In the genomic region with DNA sequence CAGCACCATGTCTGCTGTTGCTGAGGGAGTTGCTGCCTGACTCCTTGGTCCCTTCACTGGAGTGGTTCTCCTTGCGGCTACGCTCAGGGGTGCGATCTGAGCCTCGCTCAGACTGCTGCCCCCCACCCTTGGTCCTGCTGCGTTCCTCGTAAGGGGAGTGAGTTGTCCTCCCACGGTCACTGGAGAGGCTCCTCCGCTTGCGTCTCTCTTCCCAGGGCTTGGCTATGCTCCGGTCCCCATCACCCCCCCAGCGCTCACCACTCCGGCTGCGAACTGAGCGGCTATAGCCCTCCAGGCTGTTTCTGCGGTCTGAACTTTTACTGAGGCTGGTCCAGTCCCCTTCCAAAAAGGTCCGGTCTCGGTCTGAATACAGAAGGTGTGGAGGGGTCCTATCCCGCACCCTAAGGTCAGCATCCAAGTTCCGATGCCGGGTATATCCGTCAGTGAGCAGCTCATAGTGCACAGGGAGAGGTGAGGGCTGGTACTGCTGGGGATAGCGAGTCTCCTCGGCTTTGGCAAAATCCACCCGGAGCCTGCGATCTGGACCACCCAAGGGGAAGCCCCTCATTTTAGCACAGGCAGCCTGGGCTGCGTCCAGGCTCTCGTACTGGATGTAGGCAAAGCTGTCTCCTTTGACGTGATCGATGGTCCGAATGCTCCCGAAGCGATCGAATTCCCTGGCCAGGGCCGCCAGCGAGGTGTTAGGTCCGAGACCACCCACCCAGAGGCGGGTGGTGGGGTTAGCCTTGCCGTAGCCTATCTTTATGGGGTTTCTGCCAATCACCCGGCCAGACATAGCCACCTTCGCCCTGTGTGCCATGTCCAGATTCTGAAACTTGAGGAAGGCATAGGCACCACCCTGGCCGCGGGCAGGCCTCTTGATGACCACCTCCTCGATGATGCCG, we compare ENCODE assay signal across 7 mouse cellular contexts. TPM values are rescaled to one million over a fixed set of nuclear protein-coding genes. Genes with fewer than 3 reads are reported as not detected.
A peak's percentile ranks its signal among the peaks of the same experiment; 100 is the strongest.
DNase-seq lines count a peak whose midpoint lies in the region; ATAC-seq and TF ChIP-seq lines count a peak whose summit lies in the region.

No protein-coding gene starts in this region.

- peak overlapping the region; percentile 98 for H3K4me2 ChIP-seq in heart, embryonic 15.5 days
- peak overlapping the region; percentile 100 for H3K4me2 ChIP-seq in liver, embryonic 14.5 days (ENCODE audit: low read depth)

- DNase-seq in liver, embryonic 14.5 days (ENCODE audit: low read depth in 3 of 3, low spot score in 3 of 3) = no peak
- no peak for DNase-seq in adrenal gland, postnatal 36 days

- H3K9ac ChIP-seq in heart, embryonic 15.5 days = peak overlapping the region; percentile 96
- peak overlapping the region; percentile 94 for H3K9ac ChIP-seq in liver, embryonic 14.5 days (replicated peaks)

- no peak for TF ChIP-seq CTCF in cortical plate, adult 2 months (IDR thresholded peaks at IDR 0.05; ENCODE audit: extremely low read depth, insufficient read depth, low read length)
- TF ChIP-seq CTCF in liver, embryonic 14.5 days (IDR thresholded peaks at IDR 0.05; ENCODE audit: low read depth) = no peak
- TF ChIP-seq CTCF in testis, adult 2 months (IDR thresholded peaks at IDR 0.05; ENCODE audit: control insufficient read depth, insufficient read depth, insufficient replicate concordance, low read depth, low read length) = no peak

- WGBS in heart, embryonic 15.5 days = 24% methylated on average over 44 of the region's 44 CpGs
- 49% methylated on average over 44 of the region's 44 CpGs for WGBS in liver, embryonic 14.5 days (ENCODE audit: insufficient replicate concordance)

- no peak for TF ChIP-seq EP300 in liver, embryonic 14.5 days (IDR thresholded peaks at IDR 0.05; ENCODE audit: low read depth)

- no peaks in the 10 kb centered on the region for H3K9me3 ChIP-seq in megakaryocyte, embryonic 14.5 days
- H3K9me3 ChIP-seq in heart, embryonic 15.5 days (replicated peaks) = no peaks in the 10 kb centered on the region
- no peaks in the 10 kb centered on the region for H3K9me3 ChIP-seq in liver, embryonic 14.5 days (ENCODE audit: control insufficient read depth, low read length)

- TF ChIP-seq POLR2A in cortical plate, adult 2 months (IDR thresholded peaks at IDR 0.05; ENCODE audit: extremely low read depth, insufficient read depth, low read length) = no peak
- TF ChIP-seq POLR2A in testis, adult 2 months (IDR thresholded peaks at IDR 0.05; ENCODE audit: control insufficient read depth, low read depth, low read length) = no peak

- no peak overlapping the region for H3K27ac ChIP-seq in cortical plate, adult 2 months (ENCODE audit: insufficient read depth, low read length)
- H3K27ac ChIP-seq in heart, embryonic 15.5 days = no peak overlapping the region; the same call in 1 of the 2 replicates
- no peak overlapping the region for H3K27ac ChIP-seq in liver, embryonic 14.5 days
- peak overlapping the region; percentile 19; the same call in 1 of the 2 replicates for H3K27ac ChIP-seq in testis, adult 2 months (ENCODE audit: control insufficient read depth, insufficient read depth, low read depth, low read length)

- no peak for ATAC-seq in megakaryocyte, adult 5-6 weeks (ENCODE audit: poor library complexity, severe bottlenecking)
- no peak for ATAC-seq in heart, embryonic 15.5 days (replicated peaks; ENCODE audit: insufficient number of reproducible peaks, insufficient read depth, low FRiP score, low read depth)
- no peak for ATAC-seq in liver, embryonic 14.5 days (ENCODE audit: insufficient read depth)

- peaks cover 77% of the 10 kb centered on the region for H3K36me3 ChIP-seq in megakaryocyte, embryonic 14.5 days (replicated peaks; ENCODE audit: low read length)
- peaks cover 51% of the 10 kb centered on the region for H3K36me3 ChIP-seq in heart, embryonic 15.5 days
- H3K36me3 ChIP-seq in liver, embryonic 14.5 days (replicated peaks; ENCODE audit: control insufficient read depth, insufficient read depth, low read depth) = peaks cover 51% of the 10 kb centered on the region
- no peaks in the 10 kb centered on the region; the same call in 1 of the 2 replicates for H3K36me3 ChIP-seq in testis, adult 2 months (ENCODE audit: control insufficient read depth, insufficient read depth, low read length)

- peak overlapping the region; percentile 98 for H3K4me3 ChIP-seq in megakaryocyte, embryonic 14.5 days (replicated peaks)
- H3K4me3 ChIP-seq in cortical plate, adult 2 months (ENCODE audit: insufficient read depth, low read length) = peak overlapping the region; percentile 48
- peak overlapping the region; percentile 92 for H3K4me3 ChIP-seq in heart, embryonic 15.5 days
- H3K4me3 ChIP-seq in liver, embryonic 14.5 days (ENCODE audit: insufficient read depth in 1 of 2, low read depth in 2 of 2, low read length in 2 of 2) = peak overlapping the region; percentile 78 to 93
- H3K4me3 ChIP-seq in testis, adult 2 months (ENCODE audit: control insufficient read depth, low read depth, low read length) = peak overlapping the region; percentile 95

- peaks cover 72% of the 10 kb centered on the region for H3K4me1 ChIP-seq in megakaryocyte, embryonic 14.5 days
- peaks cover 4% of the 10 kb centered on the region; the same call in 1 of the 2 replicates for H3K4me1 ChIP-seq in cortical plate, adult 2 months (ENCODE audit: control insufficient read depth, insufficient read depth, low read length)
- peaks cover 52% of the 10 kb centered on the region for H3K4me1 ChIP-seq in heart, embryonic 15.5 days (replicated peaks)
- peaks cover 8 to 39% of the 10 kb centered on the region in 2 experiments for H3K4me1 ChIP-seq in liver, embryonic 14.5 days (replicated peaks; ENCODE audit: control insufficient read depth in 2 of 2, insufficient read depth in 2 of 2, low read length in 1 of 2)
- peaks cover 16% of the 10 kb centered on the region for H3K4me1 ChIP-seq in testis, adult 2 months (ENCODE audit: control insufficient read depth, insufficient read depth, low read length)

- no peaks in the 10 kb centered on the region for H3K27me3 ChIP-seq in megakaryocyte, embryonic 14.5 days (replicated peaks)
- no peaks in the 10 kb centered on the region for H3K27me3 ChIP-seq in heart, embryonic 15.5 days
- no peaks in the 10 kb centered on the region for H3K27me3 ChIP-seq in liver, embryonic 14.5 days (ENCODE audit: control insufficient read depth, insufficient read depth, low read length)
- no peaks in the 10 kb centered on the region for H3K27me3 ChIP-seq in testis, adult 2 months (ENCODE audit: control insufficient read depth, insufficient read depth, low read length)

RNA-seq across cellular contexts. Expression of gene Rbm15b, which starts 2.0 kb away (rescaled TPM):
- polyA plus RNA-seq in megakaryocyte, embryonic 14.5 days (2012; ENCODE audit: insufficient read depth, low replicate concordance) = 6.4 and 13.0 TPM in 2 replicates
- 10.6 and 11.4 TPM in 2 replicates for total RNA-seq in megakaryocyte, adult 5-6 weeks (2015)
- 13.6 and 14.1 TPM in 2 replicates for total RNA-seq in megakaryocyte, adult 5-6 weeks (2017)
- 16.2 and 16.6 TPM in 2 replicates for polyA plus RNA-seq in cortical plate, adult 2 months (2012; rRNA removed)
- 3.7 and 7.6 TPM in 2 replicates for polyA plus RNA-seq in heart, embryonic 15.5 days (2015; fragmentation: Nextera tagmentation; extraction: Ambion mirVana)
- 4.4 and 5.0 TPM in 2 replicates for polyA plus RNA-seq in liver, embryonic 14.5 days (2012; rRNA removed)
- polyA plus RNA-seq in liver, embryonic 14.5 days (2014; fragmentation: Nextera tagmentation; extraction: Ambion mirVana) = 4.7 and 5.2 TPM in 2 replicates
- 4.5 and 4.6 TPM in 2 replicates for polyA plus RNA-seq in testis, adult 2 months (2012; rRNA removed)
- 10 to 100 TPM; 22.6 to 28.9 TPM for total RNA-seq in adrenal gland, postnatal 36 days (2021)

RNA-seq across cellular contexts. Expression of gene Manf, which starts 6.5 kb away (rescaled TPM):
- 14.7 and 174 TPM in 2 replicates for polyA plus RNA-seq in megakaryocyte, embryonic 14.5 days (2012; ENCODE audit: insufficient read depth, low replicate concordance)
- 220 and 229 TPM in 2 replicates for total RNA-seq in megakaryocyte, adult 5-6 weeks (2015)
- total RNA-seq in megakaryocyte, adult 5-6 weeks (2017) = 186 and 189 TPM in 2 replicates
- 54.6 and 59.1 TPM in 2 replicates for polyA plus RNA-seq in cortical plate, adult 2 months (2012; rRNA removed)
- polyA plus RNA-seq in heart, embryonic 15.5 days (2015; fragmentation: Nextera tagmentation; extraction: Ambion mirVana) = 188 and 199 TPM in 2 replicates
- polyA plus RNA-seq in liver, embryonic 14.5 days (2012; rRNA removed) = 13.4 and 52.1 TPM in 2 replicates
- 135 and 159 TPM in 2 replicates for polyA plus RNA-seq in liver, embryonic 14.5 days (2014; fragmentation: Nextera tagmentation; extraction: Ambion mirVana)
- 80.4 and 82.2 TPM in 2 replicates for polyA plus RNA-seq in testis, adult 2 months (2012; rRNA removed)
- total RNA-seq in adrenal gland, postnatal 36 days (2021) = 100 to 1,000 TPM; 314 to 358 TPM

Comparison
In these comparisons a context has a peak if more than half of its experiments do, and no peak if none do; other contexts are left out.
1. H3K4me3 ChIP-seq: peak in every context shown above with its lines; median percentile 98 in megakaryocyte, embryonic 14.5 days; 95 in testis, adult 2 months; 92 in heart, embryonic 15.5 days; 86 in liver, embryonic 14.5 days; 48 in cortical plate, adult 2 months.